Mouse (Mus musculus): ENCODE data around the gene Epn1. TPM values are rescaled to one million over a fixed set of nuclear protein-coding genes. Genes with fewer than 3 reads are reported as not detected.

The Epn1 gene
- polyA plus RNA-seq, 1 experiment from 2014 or later: 70.5 TPM

DNA sequence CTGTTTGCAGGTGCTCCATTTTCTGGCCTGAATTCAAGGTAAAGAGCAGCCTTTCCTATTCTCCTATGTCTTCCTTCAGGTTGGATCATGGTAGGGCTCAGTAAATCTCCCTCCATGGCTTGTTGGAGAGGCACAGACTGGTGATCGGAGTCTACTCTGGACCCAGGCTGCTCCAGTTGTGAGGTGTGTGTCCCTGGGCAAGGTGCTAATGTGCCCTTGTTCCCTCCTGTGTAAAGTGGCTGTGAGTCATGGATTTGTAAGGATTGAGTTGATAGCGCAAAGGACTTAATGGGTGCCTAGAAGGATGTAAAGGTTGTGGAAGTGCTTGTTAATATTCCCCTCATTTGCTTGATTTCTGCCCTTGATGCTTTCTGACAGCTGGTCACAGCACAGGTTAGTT lies 1.9 kb downstream of the Epn1 start:
- WGBS: 96% methylated on average over 2 of the region's 2 CpGs
- Histone ChIP-seq H3K4me1 (peaks cover 12% of the 10 kb centered on the region), H3K4me3 (peak overlapping the region; percentile 99; the same call in 1 of the 2 replicates), H3K27ac (no peak overlapping the region), H3K36me3 (peaks cover 52% of the 10 kb centered on the region), H3K9me3 (no peaks in the 10 kb centered on the region), H3K4me2 (peak overlapping the region; percentile 74), H3K27me3 (no peaks in the 10 kb centered on the region), H3K9ac (no peak overlapping the region; the same call in 1 of the 2 replicates)
- ATAC-seq (ENCODE audit: insufficient number of reproducible peaks, insufficient read depth, low FRiP score, low TSS enrichment, low read depth): no peak

DNA sequence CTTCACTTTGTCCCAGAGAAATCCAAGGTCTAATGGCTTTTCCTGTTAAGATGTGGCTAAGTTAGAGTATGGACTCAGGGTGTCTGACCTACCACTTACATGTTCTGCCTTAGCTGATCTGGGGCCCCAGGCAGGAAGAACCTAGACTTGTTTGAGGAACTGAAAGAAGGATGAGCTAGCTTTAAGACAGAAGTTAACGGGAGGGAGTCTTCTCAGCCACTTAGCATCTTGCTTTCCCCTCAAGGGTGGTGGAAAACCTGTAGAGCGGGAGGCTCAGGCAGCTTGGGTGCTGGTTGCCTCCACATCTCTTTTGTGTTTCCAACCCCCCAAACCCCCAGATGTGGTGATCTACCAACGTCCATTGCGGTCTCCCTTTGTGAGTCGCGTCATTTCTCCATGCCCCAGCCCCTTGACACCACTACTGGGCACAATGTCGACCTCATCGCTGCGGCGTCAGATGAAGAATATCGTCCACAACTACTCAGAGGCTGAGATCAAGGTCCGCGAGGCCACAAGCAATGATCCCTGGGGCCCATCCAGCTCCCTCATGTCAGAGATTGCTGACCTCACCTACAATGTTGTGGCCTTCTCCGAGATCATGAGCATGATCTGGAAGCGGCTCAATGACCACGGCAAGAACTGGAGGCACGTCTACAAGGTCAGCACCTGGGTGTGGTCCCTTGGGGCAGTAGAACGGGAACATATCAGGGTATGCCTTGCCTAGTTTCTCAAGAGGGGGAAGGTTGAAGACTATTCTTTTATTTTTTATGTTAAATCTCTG lies 3.5 kb downstream of the Epn1 start:
- Histone ChIP-seq H3K4me2 (no peak overlapping the region), H3K9ac (no peak overlapping the region), H3K9me3 (no peaks in the 10 kb centered on the region), H3K4me1 (peaks cover 12% of the 10 kb centered on the region), H3K4me3 (no peak overlapping the region), H3K36me3 (peaks cover 41% of the 10 kb centered on the region), H3K27me3 (no peaks in the 10 kb centered on the region), H3K27ac (no peak overlapping the region)
- 92% methylated on average over 18 of the region's 18 CpGs for WGBS
- ATAC-seq (ENCODE audit: insufficient number of reproducible peaks, insufficient read depth, low FRiP score, low TSS enrichment, low read depth): no peak

DNA sequence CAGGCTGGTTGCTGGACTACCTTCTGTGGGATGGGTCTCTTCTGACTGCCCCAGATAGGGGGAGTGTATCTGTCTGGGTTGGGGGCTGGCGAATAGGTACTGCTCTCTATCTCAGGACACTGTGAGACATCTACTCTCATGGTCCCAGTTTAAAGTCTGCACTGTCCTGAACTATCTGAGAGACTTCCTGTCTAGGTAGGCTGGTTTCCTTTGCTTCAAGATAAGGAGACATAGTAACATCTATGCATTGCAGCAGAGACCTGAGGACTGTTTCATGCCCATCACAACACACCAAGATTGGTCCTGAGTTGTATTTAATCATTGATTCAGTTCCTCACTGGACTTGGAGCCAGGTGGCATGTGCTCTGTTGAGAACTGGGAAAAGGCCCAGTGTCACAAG lies 5.5 kb downstream of the Epn1 start:
- Histone ChIP-seq H3K27me3 (no peaks in the 10 kb centered on the region), H3K4me1 (peaks cover 12% of the 10 kb centered on the region), H3K4me2 (no peak overlapping the region), H3K36me3 (peaks cover 46% of the 10 kb centered on the region), H3K9ac (no peak overlapping the region), H3K27ac (no peak overlapping the region), H3K4me3 (no peak overlapping the region), H3K9me3 (no peaks in the 10 kb centered on the region)
- 90% methylated on average over 1 of the region's 1 CpGs for WGBS
- no peak for ATAC-seq (ENCODE audit: insufficient number of reproducible peaks, insufficient read depth, low FRiP score, low TSS enrichment, low read depth)

DNA sequence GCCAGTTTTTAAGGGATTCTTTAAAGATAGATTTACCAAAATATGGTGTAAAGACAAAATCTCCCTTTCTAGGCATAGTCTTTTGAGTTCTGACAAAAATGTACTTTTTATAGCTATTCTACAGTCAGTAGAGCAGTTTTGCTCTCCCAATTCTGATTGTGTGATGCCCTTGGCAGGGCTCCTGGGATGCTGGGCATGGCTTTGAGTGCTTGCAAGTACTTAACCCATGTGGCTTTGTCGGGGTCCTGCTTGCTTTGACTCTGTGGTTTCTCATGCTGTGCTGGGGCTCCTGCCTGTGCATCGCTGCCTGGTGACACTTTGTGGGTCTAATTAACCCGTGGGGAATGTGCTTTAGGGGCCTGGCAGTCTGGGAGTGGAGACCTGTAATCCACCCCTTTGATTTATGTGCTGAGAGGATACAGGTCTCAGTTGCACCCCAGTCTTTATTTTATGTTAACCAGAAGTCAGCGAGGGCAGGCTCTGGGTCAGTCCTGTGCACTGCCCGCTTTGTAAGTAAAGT lies 6.9 kb downstream of the Epn1 start:
- peaks cover 3% of the 10 kb centered on the region for H3K4me1 ChIP-seq
- no peak overlapping the region for H3K4me2 ChIP-seq
- ATAC-seq (ENCODE audit: insufficient number of reproducible peaks, insufficient read depth, low FRiP score, low TSS enrichment, low read depth): no peak
- WGBS: 75% methylated on average over 5 of the region's 5 CpGs
- no peaks in the 10 kb centered on the region for H3K9me3 ChIP-seq
- peaks cover 57% of the 10 kb centered on the region for H3K36me3 ChIP-seq
- no peak overlapping the region for H3K4me3 ChIP-seq
- H3K27ac ChIP-seq: no peak overlapping the region
- H3K9ac ChIP-seq: no peak overlapping the region
- no peaks in the 10 kb centered on the region for H3K27me3 ChIP-seq

DNA sequence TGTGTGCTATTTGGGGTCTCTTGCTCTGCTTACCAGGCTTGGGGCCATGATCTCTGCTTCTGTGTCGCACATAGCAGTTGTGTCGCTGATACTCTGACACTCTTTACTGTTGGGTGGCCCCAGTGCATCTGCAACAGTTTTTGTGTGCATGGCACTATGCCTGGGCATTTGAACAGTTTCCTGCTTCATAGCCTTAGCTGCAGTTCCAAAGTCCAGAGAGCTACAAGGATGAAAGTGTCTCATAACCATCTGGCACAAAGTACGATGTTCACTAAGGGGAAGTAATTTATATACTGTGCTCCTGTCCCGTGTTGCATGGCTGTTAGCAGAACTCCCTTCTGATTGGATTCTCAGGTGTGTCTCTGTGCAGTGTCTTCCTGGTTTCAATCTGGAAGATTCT lies 7.9 kb downstream of the Epn1 start:
- Histone ChIP-seq H3K9ac (no peak overlapping the region), H3K4me3 (no peak overlapping the region), H3K27ac (no peak overlapping the region), H3K9me3 (no peaks in the 10 kb centered on the region), H3K36me3 (peaks cover 62% of the 10 kb centered on the region), H3K27me3 (no peaks in the 10 kb centered on the region), H3K4me2 (no peak overlapping the region), H3K4me1 (no peaks in the 10 kb centered on the region)
- 84% methylated on average over 4 of the region's 4 CpGs for WGBS
- no peak for ATAC-seq (ENCODE audit: insufficient number of reproducible peaks, insufficient read depth, low FRiP score, low TSS enrichment, low read depth)

DNA sequence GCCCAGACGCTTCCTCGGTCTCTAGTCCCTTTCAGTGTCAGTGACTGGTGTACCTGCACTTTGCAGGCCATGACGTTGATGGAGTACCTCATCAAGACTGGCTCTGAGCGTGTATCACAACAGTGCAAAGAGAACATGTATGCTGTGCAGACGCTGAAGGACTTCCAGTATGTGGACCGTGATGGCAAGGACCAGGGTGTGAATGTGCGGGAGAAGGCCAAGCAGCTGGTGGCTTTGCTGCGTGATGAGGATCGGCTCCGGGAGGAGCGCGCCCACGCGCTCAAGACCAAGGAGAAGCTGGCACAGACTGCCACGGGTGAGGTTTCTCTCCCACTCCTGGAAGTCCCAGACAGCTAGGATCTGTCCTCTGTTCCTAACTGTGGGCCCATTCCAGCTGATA lies 9.8 kb downstream of the Epn1 start:
- Histone ChIP-seq H3K4me1 (no peaks in the 10 kb centered on the region), H3K4me3 (no peak overlapping the region), H3K27me3 (no peaks in the 10 kb centered on the region), H3K9ac (no peak overlapping the region), H3K4me2 (no peak overlapping the region), H3K27ac (no peak overlapping the region), H3K36me3 (peaks cover 70% of the 10 kb centered on the region), H3K9me3 (no peaks in the 10 kb centered on the region)
- ATAC-seq (ENCODE audit: insufficient number of reproducible peaks, insufficient read depth, low FRiP score, low TSS enrichment, low read depth): no peak
- WGBS: 96% methylated on average over 15 of the region's 15 CpGs

DNA sequence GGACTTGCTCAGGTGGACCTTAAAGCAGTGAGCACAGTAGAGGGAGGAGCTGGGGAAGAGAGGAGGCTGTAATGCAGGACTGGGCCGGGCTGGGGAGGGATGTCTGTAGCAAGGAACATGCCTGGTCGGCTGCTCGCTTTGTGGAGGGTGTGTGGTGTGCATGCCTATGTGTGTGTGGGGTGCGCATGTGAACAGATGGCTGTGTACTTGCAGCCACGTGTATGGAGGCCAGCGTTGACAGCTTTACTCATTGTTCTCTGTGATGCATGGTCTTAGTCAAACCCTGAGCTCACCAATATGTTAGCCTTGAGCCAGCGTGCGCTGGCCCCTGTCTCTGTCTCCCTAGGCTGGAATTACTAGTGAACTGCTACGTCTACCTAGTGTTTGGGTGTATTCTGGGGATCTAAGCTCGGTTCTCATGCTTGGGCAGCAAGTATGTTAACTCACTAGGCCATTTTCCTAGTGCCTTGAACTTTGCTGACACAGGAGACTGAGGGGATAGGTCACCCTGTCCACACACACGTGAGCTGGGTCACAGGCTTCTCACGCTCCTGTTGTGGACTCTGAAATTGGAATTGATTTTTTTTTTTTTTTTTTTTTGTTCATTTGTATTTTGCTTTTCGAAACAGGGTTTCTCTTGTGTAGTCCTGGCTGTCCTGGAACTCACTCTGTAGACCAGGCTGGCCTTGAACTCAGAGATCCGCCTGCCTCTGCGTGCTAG lies 11.1 kb downstream of the Epn1 start:
- H3K4me3 ChIP-seq: no peak overlapping the region
- H3K27me3 ChIP-seq: no peaks in the 10 kb centered on the region
- no peak for ATAC-seq (ENCODE audit: insufficient number of reproducible peaks, insufficient read depth, low FRiP score, low TSS enrichment, low read depth)
- peaks cover 70% of the 10 kb centered on the region for H3K36me3 ChIP-seq
- no peak overlapping the region for H3K27ac ChIP-seq
- H3K4me1 ChIP-seq: no peaks in the 10 kb centered on the region
- H3K9me3 ChIP-seq: no peaks in the 10 kb centered on the region
- no peak overlapping the region for H3K4me2 ChIP-seq
- no peak overlapping the region for H3K9ac ChIP-seq
- 93% methylated on average over 15 of the region's 15 CpGs for WGBS

DNA sequence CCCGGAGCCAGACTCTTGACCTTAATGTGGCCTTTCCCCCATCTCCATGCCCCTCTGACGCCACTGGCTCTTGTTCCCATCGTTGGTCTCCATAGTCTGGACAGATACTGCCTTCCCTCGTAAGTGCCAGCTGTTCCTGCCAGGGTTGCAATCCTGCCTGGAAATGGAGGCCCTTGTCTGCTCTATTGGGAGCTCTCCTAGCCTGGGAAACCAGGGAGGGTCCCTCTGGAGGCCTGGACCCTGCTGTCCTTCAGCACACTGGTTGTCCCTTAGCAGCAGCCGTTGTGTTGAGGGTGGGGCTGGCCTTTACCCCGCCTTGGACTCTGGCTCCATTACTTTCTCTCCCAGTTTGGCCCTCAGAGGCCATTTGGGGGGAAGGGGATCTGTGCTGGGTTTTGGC lies 12.3 kb downstream of the Epn1 start:
- H3K27ac ChIP-seq: no peak overlapping the region
- WGBS: 78% methylated on average over 6 of the region's 6 CpGs
- H3K4me2 ChIP-seq: no peak overlapping the region
- no peak for ATAC-seq (ENCODE audit: insufficient number of reproducible peaks, insufficient read depth, low FRiP score, low TSS enrichment, low read depth)
- H3K9ac ChIP-seq: 0 out of 2 replicates have a peak overlapping the region, but pooled peaks have one; percentile 21
- H3K36me3 ChIP-seq: peaks cover 77% of the 10 kb centered on the region
- no peak overlapping the region for H3K4me3 ChIP-seq
- H3K9me3 ChIP-seq: no peaks in the 10 kb centered on the region
- no peaks in the 10 kb centered on the region for H3K27me3 ChIP-seq
- H3K4me1 ChIP-seq: no peaks in the 10 kb centered on the region

DNA sequence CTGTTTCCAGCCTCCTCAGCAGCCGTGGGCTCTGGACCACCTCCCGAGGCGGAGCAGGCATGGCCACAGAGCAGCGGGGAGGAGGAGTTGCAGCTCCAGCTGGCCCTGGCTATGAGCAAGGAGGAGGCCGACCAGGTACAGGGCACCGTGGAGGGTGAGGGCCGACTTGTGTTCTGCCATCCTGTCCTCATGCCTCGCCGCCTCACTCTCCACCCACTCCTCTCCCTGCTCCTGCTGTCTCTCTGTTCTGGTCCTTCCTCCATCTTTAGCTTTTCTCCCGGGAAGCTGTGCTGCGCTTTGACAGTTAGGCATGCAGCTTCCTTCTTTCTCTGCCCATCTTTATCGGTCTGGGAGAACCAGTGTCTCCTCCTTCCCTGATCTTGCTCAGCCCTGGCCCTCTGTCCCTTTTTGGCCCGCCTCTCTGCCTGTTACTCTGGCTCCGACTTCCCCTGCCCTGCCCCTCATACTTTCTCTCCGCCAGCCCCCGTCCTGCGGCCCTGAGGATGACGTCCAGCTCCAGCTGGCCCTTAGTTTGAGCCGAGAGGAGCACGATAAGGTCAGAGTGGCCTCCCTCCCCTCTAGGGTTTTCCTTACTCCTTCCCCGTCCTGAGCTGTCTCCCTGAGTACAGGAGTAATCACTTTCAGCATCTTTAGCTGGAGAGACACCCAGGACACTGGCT lies 12.9 kb downstream of the Epn1 start:
- H3K4me2 ChIP-seq: no peak overlapping the region
- H3K9me3 ChIP-seq: no peaks in the 10 kb centered on the region
- H3K4me3 ChIP-seq: no peak overlapping the region
- H3K27me3 ChIP-seq: no peaks in the 10 kb centered on the region
- ATAC-seq (ENCODE audit: insufficient number of reproducible peaks, insufficient read depth, low FRiP score, low TSS enrichment, low read depth): no peak
- H3K27ac ChIP-seq: no peak overlapping the region
- no peaks in the 10 kb centered on the region for H3K4me1 ChIP-seq
- 80% methylated on average over 21 of the region's 21 CpGs for WGBS
- peaks cover 83% of the 10 kb centered on the region for H3K36me3 ChIP-seq
- 0 out of 2 replicates have a peak overlapping the region, but pooled peaks have one; percentile 21 for H3K9ac ChIP-seq

DNA sequence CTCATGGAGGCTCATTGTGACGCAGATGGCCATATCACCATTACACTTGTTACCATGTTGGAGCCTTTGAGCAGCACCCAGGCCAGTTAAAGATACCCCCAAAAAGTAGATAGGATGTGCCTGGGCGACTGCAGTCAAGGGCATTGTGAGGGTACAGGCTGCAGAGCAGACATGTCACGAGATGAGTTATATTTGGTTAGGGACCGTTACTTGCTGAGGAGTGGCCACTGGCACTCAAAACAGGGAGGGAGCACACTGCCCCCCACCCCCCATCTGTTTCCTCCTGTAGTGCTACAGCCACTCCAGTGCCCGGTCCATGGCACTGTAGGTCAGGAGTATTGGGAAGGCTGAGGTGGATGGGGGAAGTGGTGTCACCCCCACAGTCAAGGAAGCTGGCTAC lies 18.7 kb downstream of the Epn1 start:
- Histone ChIP-seq H3K4me2 (no peak overlapping the region), H3K9ac (no peak overlapping the region), H3K36me3 (peaks cover 56% of the 10 kb centered on the region), H3K27ac (no peak overlapping the region), H3K4me3 (no peak overlapping the region), H3K9me3 (no peaks in the 10 kb centered on the region), H3K27me3 (no peaks in the 10 kb centered on the region), H3K4me1 (no peaks in the 10 kb centered on the region)
- WGBS: 93% methylated on average over 5 of the region's 5 CpGs
- ATAC-seq (ENCODE audit: insufficient number of reproducible peaks, insufficient read depth, low FRiP score, low TSS enrichment, low read depth): no peak

DNA sequence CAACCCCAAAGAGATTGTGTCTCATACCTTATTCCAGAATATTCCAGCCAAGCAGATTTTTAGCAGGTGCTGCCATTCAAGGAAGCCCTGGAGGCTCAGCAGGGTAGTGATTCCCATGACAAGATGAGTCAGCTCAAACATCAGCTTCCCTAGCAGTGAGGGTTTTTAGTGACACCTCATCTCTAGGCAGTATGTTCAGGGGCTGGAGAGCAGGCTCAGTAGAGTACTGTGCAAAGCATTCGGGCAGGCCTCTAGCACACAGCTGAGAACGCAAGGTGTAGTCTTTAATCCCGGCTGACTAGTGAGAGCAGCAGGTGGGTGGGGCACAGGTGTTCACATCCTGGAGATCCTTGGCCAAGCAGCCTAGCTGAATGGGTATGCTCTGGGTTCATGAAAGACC lies 19.8 kb downstream of the Epn1 start:
- peaks cover 45% of the 10 kb centered on the region for H3K36me3 ChIP-seq
- no peak overlapping the region for H3K27ac ChIP-seq
- 74% methylated on average over 3 of the region's 3 CpGs for WGBS
- no peaks in the 10 kb centered on the region for H3K9me3 ChIP-seq
- H3K27me3 ChIP-seq: no peaks in the 10 kb centered on the region
- no peak overlapping the region for H3K4me3 ChIP-seq
- no peaks in the 10 kb centered on the region for H3K4me1 ChIP-seq
- no peak overlapping the region for H3K4me2 ChIP-seq
- no peak for ATAC-seq (ENCODE audit: insufficient number of reproducible peaks, insufficient read depth, low FRiP score, low TSS enrichment, low read depth)
- H3K9ac ChIP-seq: no peak overlapping the region
